Mouse (Mus musculus): ENCODE data around the gene Snx15. TPM values are rescaled to one million over a fixed set of nuclear protein-coding genes. Genes with fewer than 3 reads are reported as not detected.

Snx15 gene
- polyA plus RNA-seq, 1 experiment: 22.7 TPM

DNA sequence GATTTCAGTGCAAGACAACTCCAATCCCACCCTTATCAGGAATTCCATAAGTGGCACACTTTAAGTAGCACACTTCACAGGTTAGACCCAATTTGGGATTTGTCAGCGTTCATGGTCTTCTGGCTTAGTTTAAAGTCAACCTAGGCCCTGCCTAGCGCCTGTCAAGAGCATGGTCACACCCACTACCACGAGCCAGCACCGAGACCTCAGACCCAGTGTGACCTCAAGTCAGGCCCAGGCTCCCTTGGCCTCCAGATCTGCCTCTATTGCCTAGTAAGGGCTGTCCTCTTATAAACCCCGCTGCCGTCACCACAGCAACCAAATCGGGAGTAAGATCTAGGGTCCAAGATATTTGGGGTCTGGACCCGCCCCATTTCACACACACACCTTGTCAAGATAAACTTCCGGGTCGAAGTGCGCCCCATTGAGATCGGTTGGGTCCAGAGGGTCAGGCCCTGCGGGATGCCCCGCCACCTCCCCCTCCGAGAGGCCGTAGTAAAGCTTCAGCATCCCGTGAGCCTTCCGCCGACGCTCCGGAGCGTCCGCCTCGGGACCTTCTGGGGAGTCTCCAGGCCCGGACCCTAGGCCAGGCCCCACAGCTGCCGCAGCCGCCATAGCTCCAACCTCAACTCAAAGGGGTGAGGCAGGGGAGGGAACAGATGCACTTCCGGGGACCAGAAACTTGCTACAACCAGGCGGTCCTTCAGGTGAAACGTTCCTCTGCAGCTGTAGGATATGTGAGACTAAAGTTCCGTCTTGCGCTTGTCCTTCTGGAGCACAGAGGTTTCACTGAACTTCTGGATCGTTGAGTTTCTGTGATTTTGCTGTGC is 51.3 kb downstream of the Snx15 start, which contains the start of gene Vps51:
Gene Vps51 (minus strand): TSS at position 668 of the 830 bp plus-strand sequence.
- peaks cover 7% of the 10 kb centered on the region for H3K79me3 ChIP-seq (ENCODE audit: low read depth)
- peak; percentile 88 for TF ChIP-seq MAX (IDR thresholded peaks at IDR 0.05)
- TF ChIP-seq FOSL1 (IDR thresholded peaks at IDR 0.05; ENCODE audit: insufficient read depth, low read length, poor library complexity, severe bottlenecking): no peak
- no peak for TF ChIP-seq USF1 (IDR thresholded peaks at IDR 0.05; ENCODE audit: low read depth)
- no peak for TF ChIP-seq CEBPB (IDR thresholded peaks at IDR 0.05; ENCODE audit: low read depth)
- TF ChIP-seq MYOG (IDR thresholded peaks at IDR 0.05; ENCODE audit: control insufficient read depth, extremely low read depth, insufficient read length): no peak
- TF ChIP-seq CTCF (IDR thresholded peaks at IDR 0.05; ENCODE audit: control insufficient read depth, insufficient read depth, insufficient read length): no peak
- peak; percentile 37 for TF ChIP-seq MYOD1 (IDR thresholded peaks at IDR 0.05; ENCODE audit: control insufficient read depth, insufficient read length, low read depth)
- H3K27me3 ChIP-seq (ENCODE audit: control insufficient read depth, insufficient read depth, insufficient read length): no peaks in the 10 kb centered on the region
- H3K79me2 ChIP-seq (ENCODE audit: control insufficient read depth, insufficient read depth): peaks cover 28% of the 10 kb centered on the region
- H3K36me3 ChIP-seq (ENCODE audit: control insufficient read depth, insufficient read depth): peaks cover 14% of the 10 kb centered on the region
- peak within 1 kb of the TSS; percentile 87 for H3ac ChIP-seq (ENCODE audit: control insufficient read depth, insufficient read length, low read depth)
- H3K4me3 ChIP-seq (ENCODE audit: insufficient read depth, poor library complexity, severe bottlenecking): peak within 1 kb of the TSS; percentile 83

DNA sequence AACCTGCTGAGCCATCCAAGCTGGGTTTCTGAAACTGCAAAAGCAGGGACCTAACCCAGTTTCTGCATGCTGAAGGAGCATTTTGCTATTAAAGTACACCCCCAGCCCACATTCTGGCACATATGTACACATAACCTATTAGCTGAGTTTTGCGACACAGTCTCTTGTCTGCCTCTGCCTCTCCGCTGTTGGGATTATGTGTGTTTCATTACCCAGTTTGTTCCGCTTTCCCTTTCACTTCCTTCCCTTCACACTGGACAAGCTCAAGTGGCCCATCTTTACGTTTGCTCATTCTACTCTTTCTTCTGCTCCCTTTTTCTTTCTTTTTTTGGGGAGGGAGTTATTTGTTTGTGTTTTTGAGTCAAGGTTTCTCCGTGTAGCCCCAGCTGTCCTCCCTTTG is 54.2 kb downstream of the Snx15 start:
- Histone ChIP-seq H3K79me3 (ENCODE audit: low read depth) (peaks cover 7% of the 10 kb centered on the region), H3K36me3 (ENCODE audit: control insufficient read depth, insufficient read depth) (peaks cover 11% of the 10 kb centered on the region), H3ac (ENCODE audit: control insufficient read depth, insufficient read length, low read depth) (no peak overlapping the region), H3K4me3 (ENCODE audit: insufficient read depth, poor library complexity, severe bottlenecking) (no peak overlapping the region), H3K79me2 (ENCODE audit: control insufficient read depth, insufficient read depth) (peaks cover 28% of the 10 kb centered on the region), H3K27me3 (ENCODE audit: control insufficient read depth, insufficient read depth, insufficient read length) (no peaks in the 10 kb centered on the region)
- no peak for TF ChIP-seq MYOD1 (IDR thresholded peaks at IDR 0.05; ENCODE audit: control insufficient read depth, insufficient read length, low read depth)
- no peak for TF ChIP-seq MYOG (IDR thresholded peaks at IDR 0.05; ENCODE audit: control insufficient read depth, extremely low read depth, insufficient read length)
- TF ChIP-seq MAX (IDR thresholded peaks at IDR 0.05): no peak
- TF ChIP-seq USF1 (IDR thresholded peaks at IDR 0.05; ENCODE audit: low read depth): no peak
- TF ChIP-seq CEBPB (IDR thresholded peaks at IDR 0.05; ENCODE audit: low read depth): no peak
- TF ChIP-seq FOSL1 (IDR thresholded peaks at IDR 0.05; ENCODE audit: insufficient read depth, low read length, poor library complexity, severe bottlenecking): no peak
- TF ChIP-seq CTCF (IDR thresholded peaks at IDR 0.05; ENCODE audit: control insufficient read depth, insufficient read depth, insufficient read length): no peak

GRCm38 (mm10) chr19:6071261-6071660 is 56.8 kb downstream of the Snx15 start:
- Histone ChIP-seq H3K36me3 (ENCODE audit: control insufficient read depth, insufficient read depth) (peaks cover 16% of the 10 kb centered on the region), H3K4me3 (ENCODE audit: insufficient read depth, poor library complexity, severe bottlenecking) (no peak overlapping the region), H3K27me3 (ENCODE audit: control insufficient read depth, insufficient read depth, insufficient read length) (no peaks in the 10 kb centered on the region), H3ac (ENCODE audit: control insufficient read depth, insufficient read length, low read depth) (no peak overlapping the region), H3K79me2 (ENCODE audit: control insufficient read depth, insufficient read depth) (peaks cover 22% of the 10 kb centered on the region), H3K79me3 (ENCODE audit: low read depth) (peaks cover 3% of the 10 kb centered on the region)
- TF ChIP-seq MAX (IDR thresholded peaks at IDR 0.05) (no peak), USF1 (IDR thresholded peaks at IDR 0.05; ENCODE audit: low read depth) (no peak), CEBPB (IDR thresholded peaks at IDR 0.05; ENCODE audit: low read depth) (no peak), FOSL1 (IDR thresholded peaks at IDR 0.05; ENCODE audit: insufficient read depth, low read length, poor library complexity, severe bottlenecking) (no peak), MYOD1 (IDR thresholded peaks at IDR 0.05; ENCODE audit: control insufficient read depth, insufficient read length, low read depth) (no peak), MYOG (IDR thresholded peaks at IDR 0.05; ENCODE audit: control insufficient read depth, extremely low read depth, insufficient read length) (no peak), CTCF (IDR thresholded peaks at IDR 0.05; ENCODE audit: control insufficient read depth, insufficient read depth, insufficient read length) (no peak)

- Histone ChIP-seq H3ac (ENCODE audit: control insufficient read depth, insufficient read length, low read depth) (no peak overlapping the region), H3K27me3 (ENCODE audit: control insufficient read depth, insufficient read depth, insufficient read length) (no peaks in the 10 kb centered on the region), H3K79me3 (ENCODE audit: low read depth) (no peaks in the 10 kb centered on the region), H3K4me3 (ENCODE audit: insufficient read depth, poor library complexity, severe bottlenecking) (no peak overlapping the region), H3K36me3 (ENCODE audit: control insufficient read depth, insufficient read depth) (peaks cover 16% of the 10 kb centered on the region), H3K79me2 (ENCODE audit: control insufficient read depth, insufficient read depth) (peaks cover 16% of the 10 kb centered on the region)
- TF ChIP-seq CEBPB (IDR thresholded peaks at IDR 0.05; ENCODE audit: low read depth) (no peak), MYOG (IDR thresholded peaks at IDR 0.05; ENCODE audit: control insufficient read depth, extremely low read depth, insufficient read length) (no peak), MYOD1 (IDR thresholded peaks at IDR 0.05; ENCODE audit: control insufficient read depth, insufficient read length, low read depth) (no peak), USF1 (IDR thresholded peaks at IDR 0.05; ENCODE audit: low read depth) (no peak), FOSL1 (IDR thresholded peaks at IDR 0.05; ENCODE audit: insufficient read depth, low read length, poor library complexity, severe bottlenecking) (no peak), MAX (IDR thresholded peaks at IDR 0.05) (no peak), CTCF (IDR thresholded peaks at IDR 0.05; ENCODE audit: control insufficient read depth, insufficient read depth, insufficient read length) (no peak)
Measured at GRCm38 (mm10) chr19:6070571-6071250, 57.4 kb downstream of the Snx15 start.

DNA sequence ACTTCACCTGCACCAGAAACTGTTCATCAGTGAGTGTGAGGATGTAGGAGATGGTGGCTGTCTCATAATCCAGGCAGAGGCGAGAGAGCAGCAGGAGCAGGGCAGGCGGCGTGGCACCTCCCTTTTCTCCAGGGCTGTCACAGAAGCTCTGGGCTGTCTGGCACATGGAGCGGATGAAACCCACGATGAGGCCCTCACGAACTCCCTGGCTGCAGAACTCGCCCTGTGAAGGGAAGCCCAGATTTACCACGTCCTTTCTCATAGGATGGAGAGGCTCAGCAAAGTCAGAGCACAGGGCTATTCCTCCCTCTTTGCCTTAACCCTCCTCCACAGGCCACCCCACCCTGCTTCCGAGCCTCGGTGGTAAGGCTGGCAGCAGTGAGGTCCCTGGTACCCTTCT is 58.3 kb downstream of the Snx15 start:
- Histone ChIP-seq H3K4me3 (ENCODE audit: insufficient read depth, poor library complexity, severe bottlenecking) (no peak overlapping the region), H3K79me2 (ENCODE audit: control insufficient read depth, insufficient read depth) (peaks cover 8% of the 10 kb centered on the region), H3K27me3 (ENCODE audit: control insufficient read depth, insufficient read depth, insufficient read length) (no peaks in the 10 kb centered on the region), H3K36me3 (ENCODE audit: control insufficient read depth, insufficient read depth) (peaks cover 15% of the 10 kb centered on the region), H3ac (ENCODE audit: control insufficient read depth, insufficient read length, low read depth) (no peak overlapping the region), H3K79me3 (ENCODE audit: low read depth) (no peaks in the 10 kb centered on the region)
- no peak for TF ChIP-seq MYOD1 (IDR thresholded peaks at IDR 0.05; ENCODE audit: control insufficient read depth, insufficient read length, low read depth)
- TF ChIP-seq CTCF (IDR thresholded peaks at IDR 0.05; ENCODE audit: control insufficient read depth, insufficient read depth, insufficient read length): no peak
- no peak for TF ChIP-seq FOSL1 (IDR thresholded peaks at IDR 0.05; ENCODE audit: insufficient read depth, low read length, poor library complexity, severe bottlenecking)
- TF ChIP-seq MYOG (IDR thresholded peaks at IDR 0.05; ENCODE audit: control insufficient read depth, extremely low read depth, insufficient read length): no peak
- TF ChIP-seq CEBPB (IDR thresholded peaks at IDR 0.05; ENCODE audit: low read depth): no peak
- no peak for TF ChIP-seq USF1 (IDR thresholded peaks at IDR 0.05; ENCODE audit: low read depth)
- no peak for TF ChIP-seq MAX (IDR thresholded peaks at IDR 0.05)

Other genes starting within 250 kb of the Snx15 start
- gene Tigd3, start 234.2 kb downstream of the Snx15 start, polyA plus RNA-seq (2012; fragmentation: generic; extraction: Trizol): 1.0 TPM
- 69.3 TPM for gene Dpf2, start 215.3 kb downstream of the Snx15 start, polyA plus RNA-seq (2012; fragmentation: generic; extraction: Trizol)
- gene Cdc42ep2, start 203.5 kb downstream of the Snx15 start, polyA plus RNA-seq (2012; fragmentation: generic; extraction: Trizol): 3.6 TPM
- 45.1 TPM for gene Pola2, start 164.1 kb downstream of the Snx15 start, polyA plus RNA-seq (2012; fragmentation: generic; extraction: Trizol)
- gene Slc22a20, start 142.2 kb downstream of the Snx15 start, polyA plus RNA-seq (2012; fragmentation: generic; extraction: Trizol): not detected
- gene Capn1, start 112.4 kb downstream of the Snx15 start, polyA plus RNA-seq (2012; fragmentation: generic; extraction: Trizol): 36.9 TPM
- 18.7 TPM for gene Syvn1, start 81.7 kb downstream of the Snx15 start, polyA plus RNA-seq (2012; fragmentation: generic; extraction: Trizol)
- gene Mrpl49, start 70.5 kb downstream of the Snx15 start, polyA plus RNA-seq (2012; fragmentation: generic; extraction: Trizol): 60.0 TPM
- 2,541 TPM for gene Fau, start 70.5 kb downstream of the Snx15 start, polyA plus RNA-seq (2012; fragmentation: generic; extraction: Trizol)
- gene Znhit2, start 67.1 kb downstream of the Snx15 start, polyA plus RNA-seq (2012; fragmentation: generic; extraction: Trizol): 49.8 TPM
- gene Tm7sf2, start 59.9 kb downstream of the Snx15 start, polyA plus RNA-seq (2012; fragmentation: generic; extraction: Trizol): 14.7 TPM
- gene Vps51, start 51.1 kb downstream of the Snx15 start, polyA plus RNA-seq (2012; fragmentation: generic; extraction: Trizol): 55.2 TPM
- gene Tmem262, start 48.3 kb downstream of the Snx15 start, polyA plus RNA-seq (2012; fragmentation: generic; extraction: Trizol): not detected
- gene Gm28374, start 46.0 kb downstream of the Snx15 start, polyA plus RNA-seq (2012; fragmentation: generic; extraction: Trizol): 0.44 TPM
- gene Zfpl1, start 43.3 kb downstream of the Snx15 start, polyA plus RNA-seq (2012; fragmentation: generic; extraction: Trizol): 59.7 TPM
- gene Cdca5, start 43.3 kb downstream of the Snx15 start, polyA plus RNA-seq (2012; fragmentation: generic; extraction: Trizol): 33.0 TPM
- gene AC131692.1, start 33.9 kb downstream of the Snx15 start, polyA plus RNA-seq (2012; fragmentation: generic; extraction: Trizol): 0.36 TPM
- 0.16 TPM for gene Naaladl1, start 22.5 kb downstream of the Snx15 start, polyA plus RNA-seq (2012; fragmentation: generic; extraction: Trizol)
- 44.7 TPM for gene Sac3d1, start 9.7 kb downstream of the Snx15 start, polyA plus RNA-seq (2012; fragmentation: generic; extraction: Trizol)
- gene Batf2, start 12.7 kb upstream of the Snx15 start, polyA plus RNA-seq (2012; fragmentation: generic; extraction: Trizol): 0.04 TPM
- 78.3 TPM for gene Arl2, start 13.2 kb upstream of the Snx15 start, polyA plus RNA-seq (2012; fragmentation: generic; extraction: Trizol)
- not detected for gene Majin, start 56.1 kb upstream of the Snx15 start, polyA plus RNA-seq (2012; fragmentation: generic; extraction: Trizol)
- 0.13 TPM for gene Gpha2, start 98.1 kb upstream of the Snx15 start, polyA plus RNA-seq (2012; fragmentation: generic; extraction: Trizol)
- gene Ppp2r5b, start 107.6 kb upstream of the Snx15 start, polyA plus RNA-seq (2012; fragmentation: generic; extraction: Trizol): 25.3 TPM
- 10.3 TPM for gene Atg2a, start 113.4 kb upstream of the Snx15 start, polyA plus RNA-seq (2012; fragmentation: generic; extraction: Trizol)
- 219 TPM for gene Ehd1, start 148.4 kb upstream of the Snx15 start, polyA plus RNA-seq (2012; fragmentation: generic; extraction: Trizol)
- gene Cdc42bpg, start 178.2 kb upstream of the Snx15 start, polyA plus RNA-seq (2012; fragmentation: generic; extraction: Trizol): 7.2 TPM
- gene Men1, start 206.7 kb upstream of the Snx15 start, polyA plus RNA-seq (2012; fragmentation: generic; extraction: Trizol): 51.0 TPM
- gene Map4k2, start 212.8 kb upstream of the Snx15 start, polyA plus RNA-seq (2012; fragmentation: generic; extraction: Trizol): 10.2 TPM
- gene Sf1, start 235.4 kb upstream of the Snx15 start, polyA plus RNA-seq (2012; fragmentation: generic; extraction: Trizol): 138 TPM